Mouse (Mus musculus): Measurements from ENCODE around the gene Galns.

GRCm38 (mm10) chr8:122640825-122641224 is 29.6 kb upstream of the Galns start:
- TF ChIP-seq CTCF (IDR thresholded peaks at IDR 0.05; ENCODE audit: low read depth) (no peak), EP300 (optimal IDR thresholded peaks at IDR 0.05) (no peak)
